Mouse (Mus musculus) embryonic fibroblast, embryonic 13.5 days (primary cell): Measurements from ENCODE around the gene Atl2. TPM values are rescaled to one million over a fixed set of nuclear protein-coding genes. Genes with fewer than 3 reads are reported as not detected.

ENCODE experiments used
- H3K27ac ChIP-seq: 2 replicates; pipeline ENCODE4 v1.5.1; 2012; ENCODE audit warnings: low read length, control low read depth, inconsistent platforms; ENCODE audit not compliant: insufficient read depth
- H3K4me1 ChIP-seq: 2 replicates; pipeline ENCODE4 v1.6.1; 2011; ENCODE audit warnings: low read length; ENCODE audit not compliant: control insufficient read depth, insufficient read depth
- H3K4me3 ChIP-seq: 2 replicates; pipeline ENCODE4 v1.5.1; 2011; ENCODE audit warnings: mild to moderate bottlenecking, control low read depth, low read length; ENCODE audit not compliant: insufficient read depth
- CTCF ChIP-seq: IDR thresholded peaks from 2 replicates; pipeline ENCODE4 v1.5.1; 2011; ENCODE audit warnings: mild to moderate bottlenecking, control low read depth, low read length, moderate library complexity, borderline replicate concordance; ENCODE audit not compliant: insufficient read depth
- POLR2A ChIP-seq: IDR thresholded peaks from 2 replicates; pipeline ENCODE4 v1.6.1; 2011; ENCODE audit warnings: low read depth, mild to moderate bottlenecking, control low read depth, low read length, moderate library complexity
- polyA plus RNA-seq: library from polyadenylated mRNA; stranded (reverse); fragments of >200 nt; gene quantifications from 2 replicates; pipeline ENCODE4 v1.2.4, GENCODE M21; 2011; ENCODE audit warnings: low read depth; ENCODE audit not compliant: missing spikeins, insufficient read length

Atl2 gene
- polyA plus RNA-seq, 1 experiment = 38.9 TPM

- no peaks in the 10 kb centered on the region for H3K4me1 ChIP-seq
- TF ChIP-seq POLR2A (no peak), CTCF (no peak)
- no peak overlapping the region for H3K27ac ChIP-seq
- no peak overlapping the region for H3K4me3 ChIP-seq
These were observed 93.9 kb downstream of the Atl2 start for GRCm38 (mm10) chr17:79802056-79802455.

GRCm38 (mm10) chr17:79798831-79799230 lies 97.1 kb downstream of the Atl2 start:
- H3K4me3 ChIP-seq = no peak overlapping the region
- TF ChIP-seq POLR2A (no peak), CTCF (no peak)
- H3K4me1 ChIP-seq = no peaks in the 10 kb centered on the region
- no peak overlapping the region for H3K27ac ChIP-seq

Other genes with a start within 250 kb of the Atl2 start
- 527 and 533 TPM in 2 replicates for gene Cyp1b1, start 181.1 kb downstream of the Atl2 start, polyA plus RNA-seq
- gene Hnrnpll, start 166.2 kb upstream of the Atl2 start, polyA plus RNA-seq = 56.4 and 62.8 TPM in 2 replicates
- gene Galm, start 231.3 kb upstream of the Atl2 start, polyA plus RNA-seq = 10.0 and 10.6 TPM in 2 replicates